Mouse (Mus musculus) midbrain, embryonic 11.5 days (tissue): ENCODE results near the gene Herpud2. TPM values are rescaled to one million over a fixed set of nuclear protein-coding genes. Genes with fewer than 3 reads are reported as not detected.

ENCODE experiments used
- ATAC-seq: fragments of 200-750 bp; cut with Nextera tagmentation; 2 replicates; pipeline ENCODE4 v1.8.0; 2017; ENCODE audit warnings: moderate TSS enrichment, moderate library complexity; ENCODE audit not compliant: low FRiP score
- DNase-seq: peaks from one replicate; pipeline ENCODE4 v3.0.0; 2015; ENCODE audit warnings: low spot score; ENCODE audit errors: missing footprints
- H3K27ac ChIP-seq: fragments of 300-500 bp; sonication (generic); 2 replicates; pipeline ENCODE4 v1.5.1; 2014; ENCODE audit warnings: low read depth, low read length
- H3K27me3 ChIP-seq: fragments of 300-500 bp; sonication (generic); 2 replicates; pipeline ENCODE4 v1.6.1; 2014; ENCODE audit warnings: mild to moderate bottlenecking, low read length, moderate library complexity, mixed read lengths; ENCODE audit not compliant: control insufficient read depth, insufficient read depth
- H3K36me3 ChIP-seq: fragments of 300-500 bp; sonication (generic); 2 replicates; pipeline ENCODE4 v1.6.1; 2014; ENCODE audit warnings: mild to moderate bottlenecking, low read length, moderate library complexity, mixed read lengths; ENCODE audit not compliant: control insufficient read depth, insufficient read depth
- H3K4me1 ChIP-seq: fragments of 300-500 bp; sonication (generic); 2 replicates; pipeline ENCODE4 v1.6.1; 2014; ENCODE audit warnings: low read length; ENCODE audit not compliant: control insufficient read depth, insufficient read depth
- H3K4me2 ChIP-seq: fragments of 300-500 bp; sonication (generic); 2 replicates; pipeline ENCODE4 v1.6.1; 2014; ENCODE audit warnings: mild to moderate bottlenecking, moderate library complexity
- H3K4me3 ChIP-seq: fragments of 300-500 bp; sonication (generic); 2 replicates; pipeline ENCODE4 v1.5.1; 2014; ENCODE audit warnings: low read depth, low read length
- H3K9ac ChIP-seq: fragments of 300-500 bp; sonication (generic); 2 replicates; pipeline ENCODE4 v1.6.1; 2014; ENCODE audit warnings: low read length
- H3K9me3 ChIP-seq: fragments of 300-500 bp; sonication (generic); 2 replicates; pipeline ENCODE4 v1.6.1; 2016; ENCODE audit warnings: low read length; ENCODE audit not compliant: control insufficient read depth
- WGBS: fragments of 180-500 bp; shearing (Covaris S2); extraction: QIAGEN DNeasy Blood & Tissue Kit; methylation state at CpG from one replicate; pipeline ENCODE4 v1.1.7; 2014; 5-methylcytosine and 5-hydroxymethylcytosine counted together
- polyA plus RNA-seq: library from polyadenylated mRNA; unstranded; fragments of >200 nt; fragmentation: Nextera tagmentation; extraction: Ambion mirVana; gene quantifications from 2 replicates; pipeline ENCODE4 v1.2.1, GENCODE M21; 2014

Gene Herpud2
- 31.8 and 33.9 TPM in 2 replicates for polyA plus RNA-seq

DNA sequence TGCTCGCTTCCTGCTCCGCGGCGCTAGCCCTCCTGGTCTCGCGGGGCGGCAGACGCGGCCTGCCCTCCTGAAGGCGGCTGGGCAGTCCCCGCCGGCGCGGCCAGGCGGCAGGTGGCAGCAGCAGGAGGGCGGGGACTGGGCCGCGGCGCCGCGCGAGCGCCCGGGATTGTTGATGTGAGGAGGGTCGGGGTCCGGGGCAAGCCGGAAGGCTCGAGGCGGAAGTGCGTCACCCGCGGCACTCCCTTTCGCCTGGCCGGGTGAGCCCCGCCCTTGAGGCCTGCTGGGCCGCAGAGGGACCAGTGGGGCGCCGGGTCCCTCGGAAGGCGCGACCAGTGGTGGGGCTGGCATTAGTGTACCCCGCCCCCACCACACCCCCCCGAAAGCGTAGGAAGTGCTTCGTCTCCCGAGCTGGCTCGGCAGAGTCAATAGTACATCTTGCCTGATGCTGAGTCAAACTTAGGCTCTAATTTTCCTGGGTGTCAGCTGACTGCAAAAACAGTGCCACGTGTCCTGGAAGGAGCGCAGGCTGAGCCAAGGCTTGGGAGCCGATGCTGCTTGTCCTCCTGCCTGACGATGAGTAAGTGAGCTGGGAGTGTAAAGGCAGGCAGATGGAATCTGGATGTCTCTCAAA is at the start of gene Herpud2:
TSS of gene Herpud2 (minus strand) at position 210 of the 631 bp plus-strand sequence.
- peak within 1 kb of the TSS; percentile 91 for H3K4me2 ChIP-seq
- H3K9me3 ChIP-seq, result no peaks in the 10 kb centered on the region
- WGBS, result under 1% methylated on average over 51 of the region's 51 CpGs
- ATAC-seq (peak; percentile 97), DNase-seq (peak; percentile 99)
- H3K4me3 ChIP-seq, result peak within 1 kb of the TSS; percentile 84
- H3K4me1 ChIP-seq, result peaks cover 16% of the 10 kb centered on the region
- H3K27me3 ChIP-seq, result no peaks in the 10 kb centered on the region
- no peaks in the 10 kb centered on the region for H3K36me3 ChIP-seq
- H3K27ac ChIP-seq, result peak within 1 kb of the TSS; percentile 99
- peak within 1 kb of the TSS; percentile 96 for H3K9ac ChIP-seq

DNA sequence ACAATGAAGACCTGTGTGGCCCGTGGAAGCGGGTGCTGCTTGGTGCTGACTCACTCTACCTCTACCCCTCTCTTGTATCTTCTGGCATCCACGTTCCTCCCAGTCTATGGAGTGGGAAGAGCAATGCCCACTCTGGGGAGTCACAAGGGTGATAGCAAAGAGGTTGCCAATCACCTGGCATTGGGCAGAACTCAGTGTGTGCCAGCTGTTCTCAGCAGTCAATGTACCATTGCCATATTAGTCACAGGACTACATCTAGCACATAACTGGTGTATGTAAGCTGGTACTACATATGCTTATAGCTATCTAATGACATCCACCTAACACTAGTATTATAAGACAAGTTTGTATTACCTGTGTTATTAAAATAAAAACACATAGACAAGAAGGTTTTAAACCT is 49.4 kb upstream of the Herpud2 start:
- Histone ChIP-seq H3K9ac (no peak overlapping the region), H3K4me3 (no peak overlapping the region), H3K9me3 (no peaks in the 10 kb centered on the region), H3K27me3 (no peaks in the 10 kb centered on the region), H3K4me1 (no peaks in the 10 kb centered on the region), H3K27ac (no peak overlapping the region), H3K4me2 (no peak overlapping the region), H3K36me3 (no peaks in the 10 kb centered on the region)
- 89% methylated on average over 3 of the region's 3 CpGs for WGBS
- DNase-seq, result peak; percentile 47
- ATAC-seq, result no peak

DNA sequence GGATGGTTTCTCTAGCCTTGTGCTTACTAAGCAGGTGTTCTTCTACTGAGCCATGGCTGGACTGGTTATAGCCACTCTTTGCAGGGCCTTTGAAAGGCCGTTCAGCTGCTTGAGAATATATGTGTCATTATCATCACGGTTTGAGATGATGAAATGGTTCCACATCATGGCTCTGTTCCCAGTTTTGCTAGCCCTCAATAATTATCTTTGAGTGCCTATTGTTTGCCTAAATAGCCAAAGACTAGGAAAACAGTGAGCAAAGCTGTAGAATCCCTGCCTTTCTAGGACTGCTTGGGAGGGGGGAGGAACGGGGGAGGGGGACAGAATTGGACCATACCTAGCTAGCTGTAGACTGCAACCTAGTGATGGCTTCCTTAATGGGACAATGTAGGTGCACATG is 48.5 kb upstream of the Herpud2 start:
- Histone ChIP-seq H3K4me3 (no peak overlapping the region), H3K4me1 (no peaks in the 10 kb centered on the region), H3K36me3 (no peaks in the 10 kb centered on the region), H3K27me3 (no peaks in the 10 kb centered on the region), H3K9me3 (no peaks in the 10 kb centered on the region), H3K9ac (no peak overlapping the region), H3K4me2 (no peak overlapping the region), H3K27ac (no peak overlapping the region)
- ATAC-seq (no peak), DNase-seq (peak; percentile 37)
- WGBS, result 88% methylated on average over 3 of the region's 3 CpGs

DNA sequence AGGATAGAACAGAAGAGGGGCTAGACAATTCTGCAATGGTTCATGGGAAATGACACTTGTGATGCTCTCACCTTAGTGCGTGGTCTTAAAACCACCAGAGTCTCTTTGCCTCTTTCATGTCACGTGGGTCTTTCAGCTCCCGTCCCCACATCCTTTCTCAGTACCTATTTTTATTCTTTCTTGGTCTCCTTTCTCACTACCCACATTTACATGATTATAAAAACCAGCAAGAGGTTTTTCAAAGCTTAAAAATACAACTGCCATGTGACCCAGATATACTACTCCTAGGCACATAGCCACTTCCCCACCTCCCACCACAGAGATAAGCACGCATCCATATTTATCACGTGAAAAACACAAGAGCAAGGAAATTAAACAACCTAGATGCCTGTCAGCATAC is 45.1 kb upstream of the Herpud2 start:
- ATAC-seq, result no peak

DNA sequence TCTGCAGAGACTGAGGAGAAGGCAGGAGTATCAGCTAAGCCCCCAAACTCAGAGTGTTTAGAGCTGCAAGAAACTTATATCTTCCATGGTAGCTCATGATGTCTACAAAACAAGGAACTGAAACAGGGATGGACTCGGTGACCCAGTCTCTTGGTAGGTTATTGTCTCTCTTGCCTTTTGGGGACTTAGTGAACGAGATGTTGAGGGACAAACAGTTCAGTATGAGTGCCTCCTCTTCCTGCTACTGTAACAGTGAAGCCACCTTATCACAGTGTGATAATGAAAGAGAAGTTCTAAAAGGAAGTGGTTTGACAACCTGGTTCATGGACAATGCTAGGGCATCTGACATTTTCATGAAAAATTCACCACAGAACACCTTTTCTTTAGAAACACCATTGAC is 40.0 kb upstream of the Herpud2 start:
- no peaks in the 10 kb centered on the region for H3K4me1 ChIP-seq

More for the DNA sequence above, 45.1 kb upstream of the Herpud2 start:
- no peaks in the 10 kb centered on the region for H3K9me3 ChIP-seq
- DNase-seq, result peak; percentile 75
- 88% methylated on average over 5 of the region's 5 CpGs for WGBS
- no peak overlapping the region for H3K9ac ChIP-seq
- no peaks in the 10 kb centered on the region for H3K27me3 ChIP-seq
- H3K4me2 ChIP-seq, result no peak overlapping the region
- H3K4me1 ChIP-seq, result no peaks in the 10 kb centered on the region
- H3K36me3 ChIP-seq, result no peaks in the 10 kb centered on the region
- no peak overlapping the region for H3K4me3 ChIP-seq
- H3K27ac ChIP-seq, result no peak overlapping the region

DNA sequence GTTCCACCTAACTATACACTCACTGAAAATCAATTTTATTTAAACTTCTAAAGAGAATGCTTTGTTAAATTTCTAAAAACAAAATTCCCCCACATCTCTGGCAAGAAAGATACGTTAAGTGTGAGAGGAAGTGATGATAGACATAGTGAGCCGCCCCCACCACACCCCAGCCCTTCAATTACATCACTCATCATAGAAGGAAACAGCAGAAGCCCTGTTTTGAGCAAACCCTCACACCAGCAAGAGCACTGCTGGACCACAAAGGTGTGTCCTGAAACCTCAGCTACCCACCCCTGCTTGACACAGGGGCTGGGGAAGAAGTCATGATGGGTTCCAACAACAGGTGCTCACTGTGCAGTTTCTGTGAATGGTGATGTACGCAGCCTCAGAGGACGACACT is 34.9 kb upstream of the Herpud2 start:
- 88% methylated on average over 4 of the region's 4 CpGs for WGBS

More for the DNA sequence above, 40.0 kb upstream of the Herpud2 start:
- no peak for DNase-seq
- no peak overlapping the region for H3K9ac ChIP-seq
- H3K9me3 ChIP-seq, result no peaks in the 10 kb centered on the region
- no peaks in the 10 kb centered on the region for H3K36me3 ChIP-seq
- no peaks in the 10 kb centered on the region for H3K27me3 ChIP-seq
- WGBS, result 89% methylated on average over 2 of the region's 2 CpGs
- H3K4me3 ChIP-seq, result no peak overlapping the region
- no peak for ATAC-seq
- no peak overlapping the region for H3K4me2 ChIP-seq
- no peak overlapping the region for H3K27ac ChIP-seq

DNA sequence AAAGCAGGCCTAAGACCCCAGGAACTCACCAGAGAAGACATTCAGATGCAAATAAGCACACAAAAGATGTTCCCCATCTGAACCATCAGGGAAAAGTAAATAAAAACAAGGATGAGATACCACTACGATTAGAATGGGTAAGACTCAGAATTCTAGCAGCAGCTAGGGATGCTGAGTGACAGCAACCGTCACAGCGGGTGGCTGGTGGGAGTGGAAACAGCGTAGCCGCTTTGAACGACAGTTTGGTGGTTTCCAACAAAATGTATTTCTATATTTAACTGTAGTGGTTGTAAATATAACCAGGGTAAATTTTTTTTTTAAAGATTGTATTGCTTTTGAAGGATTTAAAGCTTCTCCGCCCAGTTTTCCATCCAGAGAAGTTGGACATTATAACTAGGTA is 34.2 kb upstream of the Herpud2 start:
- Histone ChIP-seq H3K27me3 (no peaks in the 10 kb centered on the region), H3K4me2 (no peak overlapping the region), H3K9me3 (no peaks in the 10 kb centered on the region), H3K4me1 (no peaks in the 10 kb centered on the region), H3K4me3 (no peak overlapping the region), H3K36me3 (no peaks in the 10 kb centered on the region), H3K9ac (no peak overlapping the region), H3K27ac (no peak overlapping the region)
- DNase-seq, result peak; percentile 84
- no peak for ATAC-seq
- WGBS, result 33% methylated on average over 7 of the region's 7 CpGs

More for the DNA sequence above, 34.9 kb upstream of the Herpud2 start:
- no peak overlapping the region for H3K9ac ChIP-seq
- H3K9me3 ChIP-seq, result no peaks in the 10 kb centered on the region
- no peaks in the 10 kb centered on the region for H3K27me3 ChIP-seq
- H3K4me2 ChIP-seq, result no peak overlapping the region
- H3K4me1 ChIP-seq, result no peaks in the 10 kb centered on the region
- no peak overlapping the region for H3K27ac ChIP-seq
- no peak overlapping the region for H3K4me3 ChIP-seq
- no peak for ATAC-seq
- no peaks in the 10 kb centered on the region for H3K36me3 ChIP-seq
- DNase-seq, result peak; percentile 73

DNA sequence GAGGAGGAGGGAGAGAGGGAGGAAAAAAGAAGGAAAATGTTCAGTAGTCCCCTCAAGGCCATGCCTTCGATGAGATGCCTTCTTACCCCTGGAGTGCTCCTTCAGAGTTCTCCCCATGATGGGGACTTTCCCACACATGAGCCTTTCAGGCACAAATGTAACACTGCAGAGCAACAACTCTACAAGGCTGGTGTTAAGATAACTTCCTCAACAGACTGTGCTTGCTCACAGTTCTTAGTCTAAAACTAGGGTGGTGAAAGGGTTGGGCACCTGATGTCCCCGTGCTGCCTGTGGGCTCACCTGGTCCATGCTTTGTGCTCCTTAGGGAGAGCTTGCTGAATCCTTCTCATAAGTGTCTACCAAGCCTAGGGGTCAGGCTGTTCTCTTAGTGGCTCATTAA is 33.0 kb upstream of the Herpud2 start:
- no peak overlapping the region for H3K9ac ChIP-seq
- DNase-seq, result peak; percentile 26
- H3K27ac ChIP-seq, result no peak overlapping the region
- H3K27me3 ChIP-seq, result no peaks in the 10 kb centered on the region
- H3K9me3 ChIP-seq, result no peaks in the 10 kb centered on the region
- H3K4me2 ChIP-seq, result no peak overlapping the region
- no peaks in the 10 kb centered on the region for H3K4me1 ChIP-seq
- H3K36me3 ChIP-seq, result no peaks in the 10 kb centered on the region
- no peak for ATAC-seq
- H3K4me3 ChIP-seq, result no peak overlapping the region
- 94% methylated on average over 2 of the region's 2 CpGs for WGBS

DNA sequence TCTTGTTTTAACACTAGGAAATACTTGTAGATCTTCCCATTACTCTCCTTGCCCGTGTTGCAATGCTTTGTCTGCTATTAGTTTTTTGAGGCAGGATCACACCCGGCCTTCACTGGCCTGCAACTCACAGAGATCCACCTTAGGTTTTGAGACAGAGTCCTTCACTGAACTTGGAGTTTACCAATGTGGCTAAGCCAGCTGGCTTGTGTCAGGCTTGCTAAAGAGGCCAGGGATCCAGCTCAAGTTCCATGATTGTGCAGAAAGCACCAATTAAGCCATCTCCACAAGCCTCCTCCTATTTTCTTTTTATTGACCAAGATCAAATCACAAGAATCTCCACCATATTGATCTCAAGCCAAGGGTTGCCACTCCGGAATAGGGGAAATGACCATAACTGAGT is 26.4 kb upstream of the Herpud2 start:
- ATAC-seq, result no peak
- H3K27ac ChIP-seq, result no peak overlapping the region
- H3K9me3 ChIP-seq, result no peaks in the 10 kb centered on the region
- no peak overlapping the region for H3K9ac ChIP-seq
- no peaks in the 10 kb centered on the region for H3K27me3 ChIP-seq
- no peaks in the 10 kb centered on the region for H3K36me3 ChIP-seq
- H3K4me3 ChIP-seq, result no peak overlapping the region
- DNase-seq, result no peak
- H3K4me1 ChIP-seq, result no peaks in the 10 kb centered on the region
- H3K4me2 ChIP-seq, result no peak overlapping the region
- WGBS, result 86% methylated on average over 3 of the region's 3 CpGs
